Mouse (Mus musculus) MEL (cell line): ENCODE measurements around the gene Rcl1.

Experiments
- CHD1 ChIP-seq: IDR thresholded peaks from 2 replicates; pipeline ENCODE4 v1.6.1; 2012; ENCODE audit warnings: low read depth, mild to moderate bottlenecking, inconsistent platforms, low read length, improper control_type of control experiment
- CTCF ChIP-seq, 3 experiments: IDR thresholded peaks in 2 of 3; conservative IDR thresholded peaks in 1 of 3; 2 replicates each; pipeline ENCODE4 v1.5.1; 2011 to 2012; ENCODE audit warnings: low read length in 3 of 3, low read depth in 2 of 3, mild to moderate bottlenecking in 2 of 3, improper control_type of control experiment in 1 of 3, inconsistent platforms in 1 of 3, mixed read lengths in 1 of 3, moderate library complexity in 1 of 3; ENCODE audit not compliant: control insufficient read depth in 1 of 3, insufficient read depth in 1 of 3, poor library complexity in 1 of 3, severe bottlenecking in 1 of 3
- E2F4 ChIP-seq: IDR thresholded peaks from 2 replicates; pipeline ENCODE4 v1.6.1; 2011; ENCODE audit warnings: low read depth, low read length, improper control_type of control experiment, borderline replicate concordance
- EP300 ChIP-seq, 2 experiments: IDR thresholded peaks; 2 replicates each; pipeline ENCODE4 v1.6.1; 2011; ENCODE audit warnings: improper control_type of control experiment in 2 of 2, low read length in 2 of 2, low read depth in 1 of 2, mild to moderate bottlenecking in 1 of 2
- GATA1 ChIP-seq: IDR thresholded peaks from 2 replicates; pipeline ENCODE4 v1.6.1; 2011; ENCODE audit warnings: low read depth, low read length, improper control_type of control experiment
- HCFC1 ChIP-seq: IDR thresholded peaks from 2 replicates; pipeline ENCODE4 v1.6.1; 2012; ENCODE audit warnings: low read depth, mild to moderate bottlenecking, inconsistent platforms, low read length, improper control_type of control experiment, moderate library complexity
- JUND ChIP-seq: IDR thresholded peaks from 2 replicates; pipeline ENCODE4 v1.6.1; 2011; ENCODE audit warnings: low read depth, mild to moderate bottlenecking, improper control_type of control experiment, low read length
- MAX ChIP-seq: IDR thresholded peaks from 2 replicates; pipeline ENCODE4 v1.6.1; 2011; ENCODE audit warnings: low read length, improper control_type of control experiment
- POLR2A ChIP-seq, 2 experiments: IDR thresholded peaks; 2 replicates each; pipeline ENCODE4 v1.6.1; 2011 to 2012; ENCODE audit warnings: low read length in 2 of 2, mild to moderate bottlenecking in 2 of 2, control low read depth in 1 of 2, improper control_type of control experiment in 1 of 2, low read depth in 1 of 2, moderate library complexity in 1 of 2; ENCODE audit not compliant: control insufficient read depth in 1 of 2, insufficient read depth in 1 of 2, poor library complexity in 1 of 2
- TAL1 ChIP-seq: IDR thresholded peaks from 2 replicates; pipeline ENCODE4 v1.6.1; 2012; ENCODE audit warnings: mild to moderate bottlenecking, inconsistent platforms, low read length, moderate library complexity, mixed read lengths
- UBTF ChIP-seq: IDR thresholded peaks from 2 replicates; pipeline ENCODE4 v1.6.1; 2012; ENCODE audit warnings: low read depth, mild to moderate bottlenecking, inconsistent platforms, low read length, improper control_type of control experiment, moderate library complexity, borderline replicate concordance; ENCODE audit not compliant: insufficient read depth
- USF2 ChIP-seq, 2 experiments: IDR thresholded peaks; 2 replicates each; pipeline ENCODE4 v1.6.1; 2011 to 2012; ENCODE audit warnings: improper control_type of control experiment in 2 of 2, low read length in 2 of 2, borderline replicate concordance in 1 of 2, inconsistent platforms in 1 of 2, low read depth in 1 of 2, mild to moderate bottlenecking in 1 of 2; ENCODE audit not compliant: insufficient read depth in 1 of 2

DNA sequence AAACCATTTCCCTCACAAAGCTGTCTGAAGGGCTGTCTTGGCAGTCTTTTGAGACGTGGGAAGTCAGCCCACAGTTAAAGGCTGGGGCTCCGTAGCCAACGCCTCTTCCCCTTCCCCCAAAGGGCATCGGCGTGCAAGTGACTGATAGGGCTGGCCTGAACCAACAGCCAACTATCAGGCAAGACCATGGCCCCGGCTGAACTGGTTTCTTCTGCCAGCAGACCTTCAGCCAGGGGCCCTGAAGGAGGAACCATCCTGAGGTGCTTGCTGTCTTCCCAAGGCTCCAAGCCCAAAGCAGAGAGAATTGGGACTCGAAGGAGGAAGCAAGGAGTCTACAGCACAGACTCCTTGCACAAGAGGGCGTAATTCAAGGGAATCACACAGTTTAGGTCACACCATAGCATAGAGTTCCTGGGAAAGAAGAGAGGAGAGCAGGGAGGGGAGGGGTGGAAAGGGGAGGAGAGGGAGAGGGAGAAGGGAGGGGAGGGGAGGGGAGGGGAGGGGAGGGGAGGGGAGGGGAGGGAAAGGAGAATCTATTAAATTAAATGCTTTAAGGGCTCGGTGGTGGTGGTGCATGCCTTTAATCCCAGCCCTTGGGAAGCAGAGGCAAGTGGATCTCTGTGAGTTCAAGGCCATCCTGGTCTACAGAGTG is 36.6 kb upstream of the Rcl1 start:
- TF ChIP-seq POLR2A (IDR thresholded peaks at IDR 0.05; ENCODE audit: control insufficient read depth in 1 of 2, insufficient read depth in 1 of 2, low read depth in 1 of 2, low read length in 2 of 2, poor library complexity in 1 of 2) (no peak; a peak in 1 of 4 replicates), JUND (no peak), MAX (peak; percentile 28; the same call in 1 of the 2 replicates), TAL1 (peak; percentile 98), USF2 (IDR thresholded peaks at IDR 0.05; ENCODE audit: borderline replicate concordance in 1 of 2, insufficient read depth in 1 of 2, low read depth in 1 of 2, low read length in 2 of 2) (no peak), CTCF (IDR thresholded peaks at IDR 0.05 in 2 of 3, conservative IDR thresholded peaks at IDR 0.05 in 1 of 3; ENCODE audit: control insufficient read depth in 1 of 3, insufficient read depth in 1 of 3, low read depth in 2 of 3, low read length in 3 of 3, poor library complexity in 1 of 3, severe bottlenecking in 1 of 3) (peak in 1 of 3 experiments; percentile 26; a peak in 1 of 6 replicates), HCFC1 (peak; percentile 58; the same call in 1 of the 2 replicates), EP300 (IDR thresholded peaks at IDR 0.05; ENCODE audit: low read depth in 1 of 2, low read length in 2 of 2) (peak; percentile 98 to 99), UBTF (no peak), GATA1 (peak; percentile 93), CHD1 (0 out of 2 replicates have a peak, but pooled peaks have one; percentile 71), E2F4 (no peak)
